Mouse (Mus musculus): ENCODE measurements around the gene Wbp1l.
A peak's percentile ranks its signal among the peaks of the same experiment; 100 is the strongest.
"Not testable (repeated sequence)": the region's sequence is repeated elsewhere in the genome, so short reads cannot be mapped to it uniquely, and the experiment has no call there.

Wbp1l gene

DNA sequence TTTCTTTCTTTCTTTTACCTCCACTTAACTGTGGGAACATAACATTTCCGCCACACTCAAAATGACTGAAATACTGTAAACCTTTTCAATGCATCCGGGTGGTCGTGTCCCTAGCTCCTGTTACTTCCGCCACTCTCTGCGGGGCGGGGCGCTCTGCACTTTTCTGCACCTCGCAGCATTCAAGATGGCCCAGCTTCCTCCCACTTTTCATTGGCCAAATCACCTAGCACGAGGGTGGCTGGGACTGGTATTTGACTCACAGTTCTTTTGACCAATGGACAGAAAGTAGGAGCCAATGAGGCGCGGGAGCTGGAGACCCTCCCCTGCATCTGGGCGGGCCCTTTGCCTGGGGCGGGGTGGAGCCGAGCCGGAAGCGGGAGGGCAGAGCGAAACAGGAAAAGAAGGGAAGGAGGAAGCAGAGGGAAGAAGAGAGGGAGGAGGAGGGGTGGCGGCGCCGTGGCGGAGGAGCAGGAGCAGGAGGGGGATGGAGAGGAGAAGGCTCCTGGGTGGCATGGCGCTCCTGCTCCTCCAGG is at the start of gene Wbp1l:
Gene Wbp1l, plus strand, starts transcription at position 365 of the 533 bp plus-strand sequence.
- peak; percentile 93 for DNase-seq

DNA sequence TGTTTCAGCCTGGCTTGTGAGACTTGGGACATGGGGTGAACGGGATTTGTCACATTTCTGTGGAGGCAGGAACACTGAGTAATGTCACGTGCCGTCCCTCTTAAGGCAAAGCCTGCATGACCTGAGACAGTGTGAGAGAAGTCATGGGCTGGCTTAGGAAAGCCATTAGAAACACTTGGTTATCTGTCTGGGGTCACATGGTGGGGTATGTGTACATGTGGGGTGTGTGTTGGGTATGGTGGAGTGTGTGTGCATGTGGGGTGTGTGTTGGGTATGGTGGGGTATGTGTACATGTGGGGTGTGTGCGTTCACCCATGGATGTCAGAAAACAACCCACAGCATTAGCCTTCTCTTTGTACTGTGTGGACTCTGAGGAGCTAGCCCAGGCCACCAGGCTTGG is 48.5 kb upstream of the Wbp1l start:
- DNase-seq: no peak

DNA sequence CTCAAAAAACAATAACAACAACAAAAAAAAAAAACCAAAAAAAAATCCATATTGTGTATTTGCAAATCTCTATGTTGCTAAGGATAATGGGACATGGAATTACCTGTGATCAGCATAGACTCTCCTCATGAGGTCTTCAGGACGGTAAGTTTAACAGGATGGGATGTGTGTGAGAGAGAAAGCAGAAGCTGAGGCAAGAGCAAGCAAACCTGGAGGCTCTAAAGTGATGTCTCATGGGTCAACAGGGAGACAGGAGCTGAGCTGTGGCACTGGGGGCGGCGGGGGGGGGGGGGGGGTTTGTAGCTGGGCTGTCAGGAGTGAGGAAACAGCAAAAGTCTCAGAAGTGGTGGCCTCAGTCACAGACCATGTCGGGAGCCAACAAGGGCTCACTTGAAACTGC is 46.4 kb upstream of the Wbp1l start:
- DNase-seq: no peak

DNA sequence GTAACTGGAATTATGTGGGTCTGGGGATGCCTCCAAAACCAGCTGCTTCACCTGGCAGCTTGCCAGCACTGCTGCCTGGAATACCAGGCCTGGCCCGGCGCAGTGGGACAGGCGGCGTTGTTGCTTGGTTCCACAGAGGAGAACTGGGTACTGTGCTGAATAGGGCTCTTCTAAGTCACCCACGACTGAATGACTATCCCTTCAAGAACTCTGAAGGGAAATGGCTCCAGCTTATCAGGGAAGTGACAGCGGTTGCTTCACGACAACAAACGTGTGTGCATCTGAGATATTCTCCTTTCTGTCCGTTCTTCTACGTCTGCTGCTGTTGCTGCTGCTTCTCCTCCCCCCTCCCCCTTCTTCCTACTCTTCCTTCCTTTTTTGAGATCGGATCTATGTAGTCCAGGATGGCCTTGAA is 45.3 kb upstream of the Wbp1l start:
- peak; percentile 60 for DNase-seq

DNA sequence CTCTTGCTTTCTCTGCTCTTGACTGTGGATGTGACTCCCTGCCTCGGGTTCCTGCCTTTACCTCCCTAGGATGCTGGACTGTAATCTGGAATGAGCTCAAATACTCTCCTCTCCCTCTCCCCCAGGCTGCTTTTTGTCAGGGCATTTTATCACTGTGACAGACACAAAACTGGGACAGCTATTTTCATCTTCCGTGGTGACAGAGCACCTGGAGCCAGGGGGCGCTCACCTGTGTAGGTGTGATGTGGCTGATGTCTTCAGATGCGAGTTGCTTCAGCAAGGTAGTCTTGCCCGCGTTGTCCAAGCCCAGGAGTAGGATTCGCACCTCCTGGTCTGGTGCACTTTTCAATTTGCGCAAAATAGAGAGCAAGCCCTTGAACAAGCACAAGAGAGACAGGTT is 40.9 kb upstream of the Wbp1l start:
- DNase-seq: no peak

DNA sequence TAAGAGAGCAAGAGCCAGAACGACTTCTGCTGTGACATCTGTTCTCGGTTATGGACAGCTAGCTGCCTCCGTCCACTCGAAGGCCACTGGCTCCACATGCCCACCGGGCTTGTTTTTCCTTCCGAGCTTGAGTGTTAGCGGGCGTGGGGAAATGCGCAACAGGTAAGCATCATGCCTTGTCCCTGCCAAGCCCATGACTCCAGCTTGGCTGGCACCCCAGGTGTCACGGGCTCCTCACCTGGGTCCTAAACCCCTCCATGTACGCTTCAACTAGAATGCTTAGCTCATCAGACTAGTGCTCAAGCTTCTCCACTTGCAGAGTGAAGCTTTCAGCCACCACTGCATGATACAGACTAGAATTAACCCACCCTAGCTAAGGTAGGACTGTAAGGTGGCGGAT is 40.3 kb upstream of the Wbp1l start:
- DNase-seq: peak; percentile 12

DNA sequence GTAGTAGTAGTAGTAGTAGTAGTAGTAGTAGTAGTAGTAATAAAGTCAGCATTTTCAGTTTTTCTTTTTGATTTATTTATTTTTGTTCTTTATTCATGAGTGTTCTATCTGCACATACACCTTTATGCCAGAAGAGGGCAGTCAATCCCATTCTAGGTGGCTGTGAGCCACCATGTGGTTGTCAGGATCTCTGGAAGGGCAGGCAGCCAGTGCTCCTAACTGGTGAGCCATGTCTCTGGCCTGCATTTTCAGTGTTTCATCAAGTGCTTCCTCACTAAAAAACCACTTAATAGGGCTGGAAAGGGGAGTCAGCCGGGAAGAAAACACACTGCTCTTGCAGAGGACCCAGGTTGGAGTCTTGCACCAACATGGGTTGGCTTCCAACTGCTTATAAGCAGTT is 36.8 kb upstream of the Wbp1l start:
- DNase-seq: peak; percentile 72

DNA sequence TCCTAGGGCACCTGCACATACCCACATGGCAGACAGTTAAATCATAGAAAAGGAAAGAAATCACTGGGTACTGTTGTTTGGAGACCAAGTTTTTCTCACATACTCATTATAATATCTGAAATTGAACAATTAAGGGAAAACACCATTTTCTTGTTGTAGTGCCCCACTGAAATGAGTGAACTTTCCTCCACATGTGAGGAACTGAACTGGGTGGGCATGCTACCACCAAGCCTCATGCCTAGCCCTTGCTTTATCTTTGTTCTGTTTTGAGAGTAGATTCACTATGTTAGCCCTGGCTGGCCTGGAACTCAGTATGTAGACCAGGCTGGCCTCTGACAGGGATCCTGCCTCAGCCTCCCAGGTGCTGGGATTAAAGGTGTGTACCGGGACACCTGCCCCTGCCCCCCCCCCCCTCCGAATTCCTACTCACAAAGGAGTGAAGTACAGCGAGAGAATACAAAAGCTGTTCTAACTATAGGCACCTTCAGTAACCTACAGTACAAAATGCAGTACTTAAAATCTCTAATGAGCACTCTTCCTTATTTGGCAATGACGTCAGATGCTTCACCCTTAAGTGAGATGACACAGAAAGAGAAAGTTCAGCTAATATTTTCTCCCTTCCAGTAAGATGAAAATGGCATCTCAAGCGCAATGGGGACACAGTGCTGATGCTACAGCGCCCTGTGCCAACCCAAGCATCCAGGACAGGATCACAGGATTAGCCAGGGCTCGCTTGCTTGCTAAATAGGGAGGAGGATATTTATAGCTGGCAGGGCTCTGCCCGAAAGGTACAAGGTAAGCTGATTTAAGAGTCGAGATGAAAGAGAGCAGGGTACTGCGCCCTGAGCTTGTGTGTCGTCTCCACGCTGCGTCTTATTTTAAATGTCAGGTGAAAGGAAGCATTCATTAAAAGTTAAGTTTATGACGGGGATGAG is 36.0 kb upstream of the Wbp1l start:
- DNase-seq: no peak

DNA sequence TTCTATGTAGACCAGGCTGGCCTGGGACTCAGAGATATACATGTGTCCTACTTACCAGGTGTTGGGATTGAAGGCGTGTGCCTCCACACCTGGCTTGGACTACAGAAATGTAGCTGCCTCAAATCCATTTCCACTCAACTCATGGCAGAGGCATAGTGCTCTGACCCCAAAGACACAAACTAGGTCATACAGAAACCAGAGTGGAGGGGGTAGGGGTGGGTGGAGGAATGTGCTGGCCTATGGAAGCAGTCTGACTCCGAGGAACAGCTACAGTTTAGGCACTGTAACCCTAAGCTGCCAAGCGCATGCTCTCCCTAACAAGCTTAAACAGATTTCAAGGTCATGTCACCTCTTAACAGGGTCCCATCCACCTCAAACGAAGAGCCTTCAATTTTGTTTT is 35.3 kb upstream of the Wbp1l start:
- no peak for DNase-seq

DNA sequence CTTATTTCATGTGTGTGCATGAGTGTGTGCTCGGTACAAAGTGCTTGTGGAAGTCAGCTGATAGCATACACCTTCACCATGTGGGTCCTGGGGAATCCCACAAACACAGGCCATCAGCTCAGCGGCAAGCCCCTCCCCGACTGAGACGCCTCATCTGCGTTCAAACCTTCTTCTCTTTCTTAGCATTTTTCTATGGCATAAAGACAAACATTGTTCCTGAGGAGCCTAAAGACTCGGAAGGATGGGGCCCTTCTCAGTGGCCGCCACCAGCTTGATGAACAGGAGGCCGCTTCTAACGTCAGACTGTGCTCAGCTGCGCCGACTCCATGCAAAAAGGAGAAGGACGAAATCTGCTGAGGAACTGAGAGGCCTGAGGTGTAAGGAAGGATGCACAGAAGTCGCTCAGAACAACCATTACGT is 34.8 kb upstream of the Wbp1l start:
- DNase-seq: no peak

DNA sequence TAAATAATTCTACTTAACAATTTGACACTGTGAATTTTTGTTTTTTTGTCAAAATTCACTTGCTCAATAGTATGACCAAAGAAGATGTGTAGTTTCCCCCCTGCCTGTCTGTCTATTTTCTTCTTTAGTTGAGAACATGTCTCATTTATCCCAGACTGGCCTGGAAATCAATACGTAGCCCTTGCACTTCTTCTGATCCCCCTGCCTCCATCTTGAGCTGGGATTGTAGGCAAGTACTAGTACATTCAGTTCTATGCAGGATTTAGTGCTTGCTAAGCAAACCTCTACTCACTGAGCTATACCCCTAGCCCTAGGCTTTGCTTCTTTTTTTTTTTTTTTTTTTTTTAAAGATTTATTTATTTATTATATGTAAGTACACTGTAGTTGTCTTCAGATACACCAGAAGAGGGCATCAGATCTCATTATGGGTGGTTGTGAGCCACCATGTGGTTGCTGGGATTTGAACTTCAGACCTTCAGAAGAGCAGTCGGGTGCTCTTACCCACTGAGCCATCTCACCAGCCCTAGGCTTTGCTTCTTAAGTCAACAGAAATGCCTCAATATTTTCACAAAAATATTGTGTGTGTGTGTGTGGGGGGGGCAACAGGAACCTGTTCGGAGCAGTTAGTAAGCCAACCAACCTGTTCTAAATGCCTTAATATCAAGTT is 27.5 kb upstream of the Wbp1l start:
- DNase-seq: not testable (repeated sequence)

DNA sequence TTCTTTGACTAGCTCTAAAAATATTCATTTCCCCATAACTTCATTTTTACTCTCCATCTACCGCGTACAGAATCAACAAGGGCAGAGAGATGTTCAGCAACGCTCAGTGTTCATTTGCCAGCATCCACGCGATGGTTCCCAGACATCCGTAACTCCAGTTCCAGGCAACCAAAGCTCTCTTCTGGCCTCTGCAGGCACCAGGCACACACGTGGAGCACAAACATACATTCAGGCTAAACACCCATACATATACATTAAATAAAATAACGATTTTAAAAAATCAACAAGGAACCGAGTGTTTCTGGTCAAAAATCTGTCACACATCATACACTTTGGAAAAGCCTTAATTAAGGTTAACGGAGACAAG is 27.0 kb upstream of the Wbp1l start:
- DNase-seq: no peak

DNA sequence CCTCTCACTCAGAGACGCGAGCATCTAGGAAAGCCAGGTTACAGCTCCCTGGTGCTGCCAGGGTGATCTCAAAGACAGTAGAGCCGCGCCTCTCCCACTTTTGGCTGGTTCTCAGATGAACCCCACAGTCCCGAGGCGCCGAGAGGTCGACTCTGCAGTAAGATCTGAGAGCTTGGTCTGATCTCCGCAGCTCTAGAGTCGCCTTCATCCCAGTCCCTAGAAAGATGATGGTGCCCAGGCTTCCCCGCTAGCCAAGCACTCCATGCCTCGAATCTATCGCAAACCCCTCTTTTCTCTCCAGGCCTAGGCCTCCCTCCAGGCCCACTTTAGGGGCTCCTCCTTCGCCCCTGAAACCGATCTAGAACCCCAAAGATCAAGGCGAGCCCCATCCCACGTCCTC is 26.3 kb upstream of the Wbp1l start:
- DNase-seq: no peak

DNA sequence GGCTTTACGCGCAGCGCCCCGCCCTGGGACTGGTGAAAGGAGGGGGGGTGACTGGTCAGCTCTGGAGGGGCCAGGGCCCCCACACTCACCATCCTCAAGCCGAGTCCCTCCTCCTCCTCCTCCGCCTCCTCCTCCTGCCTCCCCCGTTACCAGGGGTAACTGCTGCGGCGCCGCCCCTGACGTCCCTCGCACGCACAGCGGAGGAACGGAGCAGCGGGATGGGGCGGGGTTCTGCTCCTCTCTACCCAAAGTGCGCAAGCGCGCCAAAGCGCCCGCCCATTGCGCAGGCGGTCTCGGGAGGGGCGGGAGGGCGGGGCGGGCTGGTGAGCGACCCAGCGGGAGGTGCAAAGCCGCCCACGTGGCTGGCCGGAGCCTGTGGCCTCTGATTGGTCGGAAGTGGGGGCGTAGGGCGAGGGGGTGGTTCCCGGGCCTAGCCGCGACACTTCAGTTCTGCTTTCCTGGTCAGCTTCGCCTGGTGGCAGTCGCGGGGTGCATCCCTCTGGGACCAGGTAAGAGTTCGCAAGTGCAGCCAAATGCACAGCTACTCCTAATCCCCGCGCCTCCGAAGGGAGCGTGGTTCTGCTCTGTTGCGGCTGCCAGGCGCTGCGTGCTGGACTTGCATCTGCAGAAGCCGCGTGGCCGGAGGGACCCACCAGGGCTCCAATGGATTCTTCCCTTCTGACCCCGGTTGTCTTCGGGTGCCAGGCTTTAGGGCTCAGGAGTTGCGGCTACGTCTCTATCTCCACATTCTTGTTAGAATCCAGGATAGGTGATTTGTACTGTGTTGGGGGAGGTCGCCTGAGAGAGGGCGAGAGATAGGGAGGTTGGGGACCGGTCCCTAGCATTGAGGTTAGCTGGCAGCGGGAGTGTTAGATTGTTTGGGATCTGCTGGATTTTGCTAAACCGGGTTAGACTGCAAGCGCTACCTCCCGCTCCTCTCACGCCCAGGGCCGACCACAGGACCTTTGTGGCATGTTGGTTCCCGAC is 25.6 kb upstream of the Wbp1l start, which contains the start of the genes Arl3 and Sfxn2:
Gene Arl3, minus strand, starts transcription at position 248 of the 987 bp plus-strand sequence.
Gene Sfxn2, plus strand, starts transcription at position 415 of the 987 bp plus-strand sequence.
- DNase-seq: peak; percentile 95

DNA sequence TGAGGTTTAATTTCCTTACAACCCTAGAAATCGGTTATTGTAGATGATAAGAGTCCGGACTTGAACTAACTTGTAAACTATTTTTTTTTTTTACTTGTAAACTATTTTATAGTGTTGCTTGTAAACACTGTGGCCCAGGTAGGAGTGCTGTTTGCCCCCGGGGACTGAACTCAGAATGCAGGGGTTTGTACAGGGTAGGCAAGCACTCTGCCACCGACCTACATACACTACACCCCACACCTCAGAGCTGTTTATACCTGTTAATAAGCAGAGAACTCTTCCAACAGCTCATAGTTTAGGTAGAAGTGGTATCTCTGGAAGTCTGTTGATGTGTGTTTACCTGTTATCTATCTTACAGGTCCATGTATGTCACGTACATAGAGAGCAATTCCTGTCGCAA is 24.9 kb upstream of the Wbp1l start:
- DNase-seq: no peak

DNA sequence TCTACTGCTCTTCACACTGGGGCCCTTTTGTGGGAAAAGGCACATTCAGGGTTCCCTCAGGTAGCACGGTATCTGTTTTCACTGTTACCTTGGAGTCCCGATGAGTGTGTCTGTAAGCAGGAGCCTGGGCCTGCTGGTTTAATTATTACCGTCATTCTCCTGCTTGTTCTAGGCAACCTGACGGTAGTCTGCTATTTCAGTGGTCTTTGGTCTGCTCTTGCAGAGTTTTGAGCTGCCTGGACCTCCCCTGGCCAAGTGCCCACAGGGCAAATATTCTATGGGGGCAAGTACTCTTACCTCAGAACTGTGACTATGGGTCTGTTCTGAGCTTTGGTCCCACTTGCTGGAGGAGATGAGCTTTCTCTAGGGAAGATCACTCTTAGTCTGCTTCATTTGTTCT is 23.7 kb upstream of the Wbp1l start:
- no peak for DNase-seq

DNA sequence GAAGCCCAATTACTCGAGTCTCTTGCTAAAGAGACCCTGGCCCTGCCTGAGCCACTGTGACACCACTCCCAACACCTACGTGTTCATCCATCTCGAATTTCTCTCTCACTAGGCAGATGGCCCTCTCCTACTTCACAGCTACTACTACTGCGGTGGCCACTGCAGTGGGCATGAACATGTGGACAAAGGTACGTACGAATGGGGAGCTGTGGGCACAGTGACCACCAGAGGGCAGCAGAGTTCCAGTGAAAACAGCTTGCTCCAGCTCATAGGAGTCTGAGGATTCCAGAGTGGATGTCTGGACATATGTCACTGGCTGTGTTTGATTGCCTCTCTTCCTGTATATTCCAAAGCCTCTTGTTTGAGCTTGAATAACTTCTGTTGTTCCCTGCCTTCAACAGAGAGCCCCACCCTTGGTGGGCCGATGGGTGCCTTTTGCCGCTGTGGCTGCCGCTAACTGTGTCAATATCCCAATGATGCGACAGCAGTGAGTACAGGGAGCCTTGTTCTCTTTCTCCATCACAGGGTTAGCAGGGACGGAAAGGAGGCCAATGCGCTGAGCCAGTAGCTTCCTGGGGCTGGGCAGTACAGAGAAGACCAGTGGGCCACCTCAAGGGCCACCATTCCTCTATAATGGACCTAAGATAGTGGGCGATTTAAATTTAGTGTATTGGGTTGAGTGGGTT is 10.9 kb upstream of the Wbp1l start:
- peak; percentile 93 for DNase-seq

DNA sequence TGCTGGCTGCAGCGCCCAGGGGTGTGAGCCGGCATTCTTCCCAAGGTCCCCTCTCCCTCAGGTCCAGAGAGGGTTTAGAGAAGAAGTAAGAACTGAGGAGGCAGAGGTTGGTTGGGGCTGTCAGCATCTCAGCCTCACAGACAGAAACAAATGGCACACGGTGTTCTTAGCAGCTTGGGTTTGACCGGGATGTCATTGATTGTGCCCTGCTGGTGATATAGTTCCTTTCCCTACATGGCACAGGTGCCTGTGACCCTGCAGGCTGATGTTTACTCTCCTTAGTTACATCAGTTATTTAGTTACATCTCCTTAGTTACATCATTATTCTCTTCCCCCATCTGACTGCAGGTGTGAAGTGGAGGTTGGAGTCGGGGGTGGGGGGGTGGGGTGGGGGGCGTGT is 7.3 kb upstream of the Wbp1l start:
- DNase-seq: no peak

DNA sequence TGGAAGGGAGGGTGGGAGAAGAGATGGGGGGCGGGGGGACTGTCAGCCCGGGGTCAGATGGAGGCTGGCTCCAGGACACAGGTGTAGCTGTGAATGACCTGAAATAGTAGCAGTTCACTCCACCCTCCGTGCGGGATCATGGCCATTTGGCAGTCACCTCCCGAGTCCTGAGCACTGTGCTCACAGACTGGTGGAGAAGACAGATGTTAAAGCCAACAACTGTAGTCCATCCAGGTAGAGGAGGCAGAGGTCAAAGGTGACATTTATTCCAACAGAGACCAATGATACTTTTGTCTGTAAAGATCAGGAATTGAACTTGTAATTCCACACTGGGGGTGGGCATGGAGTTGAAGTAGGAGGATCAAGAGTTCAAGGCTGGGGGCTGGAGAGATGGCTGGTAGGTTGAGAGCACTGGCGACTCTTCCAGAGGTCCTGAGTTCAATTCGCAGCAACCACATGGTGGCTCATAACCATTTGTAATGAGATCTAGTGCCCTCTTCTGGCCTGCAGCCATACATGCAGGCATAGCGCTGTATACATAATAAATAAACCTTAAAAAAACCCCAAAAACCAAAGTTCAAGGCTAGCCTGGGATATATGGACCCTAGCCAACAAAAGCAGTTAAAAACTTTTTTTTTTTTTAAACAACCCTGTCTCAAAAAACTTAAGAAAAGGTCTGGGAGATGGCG is 6.0 kb upstream of the Wbp1l start:
- DNase-seq: no peak

DNA sequence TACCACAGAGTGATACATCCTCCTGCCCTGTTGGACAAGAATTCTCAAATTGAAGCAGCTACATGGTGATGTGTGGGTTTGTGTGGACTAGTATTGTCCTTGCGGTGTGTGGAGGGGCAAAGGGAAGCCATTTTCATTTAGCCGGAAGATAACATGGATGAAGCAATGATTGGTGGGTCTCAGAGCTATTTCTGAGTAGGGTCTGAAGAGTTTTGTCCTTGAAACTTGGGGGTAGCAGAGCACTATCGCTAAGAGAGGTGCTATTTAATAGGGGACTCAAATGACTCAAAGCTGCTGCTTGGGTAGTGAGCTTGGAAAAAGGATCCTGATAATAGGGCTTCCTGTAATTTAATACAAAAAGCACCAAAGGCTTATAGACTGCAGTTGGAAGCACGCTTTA is 697 bp upstream of the Wbp1l start:
- DNase-seq: no peak

Measured in lung, postnatal 14 days (tissue).